Mouse (Mus musculus): ENCODE data around the gene Myl10.
"Not testable (repeated sequence)": the region's sequence is repeated elsewhere in the genome, so short reads cannot be mapped to it uniquely, and the experiment has no call there.

The Myl10 gene

GRCm38 (mm10) chr5:136692784-136693183 is at the start of gene Myl10:
TSS of gene Myl10 (plus strand) at chr5:136693146.
- no peak for DNase-seq

- no peak for DNase-seq
These were observed 46.1 kb upstream of the Myl10 start for GRCm38 (mm10) chr5:136646731-136647328.

- DNase-seq, result no peak
These were observed 43.9 kb upstream of the Myl10 start for GRCm38 (mm10) chr5:136649071-136649470.

GRCm38 (mm10) chr5:136649655-136650054 is 43.3 kb upstream of the Myl10 start:
- no peak for DNase-seq

GRCm38 (mm10) chr5:136654481-136654880 is 38.5 kb upstream of the Myl10 start:
- DNase-seq, result no peak

GRCm38 (mm10) chr5:136656830-136657395 is 36.0 kb upstream of the Myl10 start:
- no peak for DNase-seq

- DNase-seq, result not testable (repeated sequence)
These were observed 32.2 kb upstream of the Myl10 start for GRCm38 (mm10) chr5:136660721-136661120.

- DNase-seq, result no peak
These were observed 30.7 kb upstream of the Myl10 start for GRCm38 (mm10) chr5:136662281-136662680.

- no peak for DNase-seq
These were observed 30.1 kb upstream of the Myl10 start for GRCm38 (mm10) chr5:136662822-136663221.

GRCm38 (mm10) chr5:136664497-136664896 is 28.4 kb upstream of the Myl10 start:
- DNase-seq, result peak; percentile 59

- no peak for DNase-seq
These were observed 16.5 kb upstream of the Myl10 start for GRCm38 (mm10) chr5:136676315-136677030.

GRCm38 (mm10) chr5:136678840-136679348 is 14.1 kb upstream of the Myl10 start:
- DNase-seq, result no peak

GRCm38 (mm10) chr5:136686349-136686748 is 6.6 kb upstream of the Myl10 start:
- DNase-seq, result no peak

GRCm38 (mm10) chr5:136687561-136687960 is 5.4 kb upstream of the Myl10 start:
- no peak for DNase-seq

GRCm38 (mm10) chr5:136688841-136689240 is 4.1 kb upstream of the Myl10 start:
- DNase-seq, result no peak

- DNase-seq, result no peak
These were observed 1.8 kb upstream of the Myl10 start for GRCm38 (mm10) chr5:136691170-136691569.

- DNase-seq, result no peak
These were observed 472 bp downstream of the Myl10 start for GRCm38 (mm10) chr5:136693418-136693817.

GRCm38 (mm10) chr5:136694976-136695375 is 2.0 kb downstream of the Myl10 start:
- DNase-seq, result no peak

GRCm38 (mm10) chr5:136696516-136696915 is 3.6 kb downstream of the Myl10 start:
- DNase-seq, result no peak

- no peak for DNase-seq
These were observed 4.7 kb downstream of the Myl10 start for GRCm38 (mm10) chr5:136697618-136698017.

- no peak for DNase-seq
These were observed 9.3 kb downstream of the Myl10 start for GRCm38 (mm10) chr5:136702159-136702725.

GRCm38 (mm10) chr5:136703751-136704150 is 10.8 kb downstream of the Myl10 start:
- peak; percentile 38 for DNase-seq

- no peak for DNase-seq
These were observed 11.2 kb downstream of the Myl10 start for GRCm38 (mm10) chr5:136704151-136704550.

- DNase-seq, result no peak
These were observed 12.6 kb downstream of the Myl10 start for GRCm38 (mm10) chr5:136705532-136705931.

Data from cerebellum, adult 9-11 months (tissue).